Mouse (Mus musculus): Measurements from ENCODE around the gene Bcl9. TPM values are rescaled to one million over a fixed set of nuclear protein-coding genes. Genes with fewer than 3 reads are reported as not detected.

The Bcl9 gene
- polyA plus RNA-seq (2014; fragmentation: Nextera tagmentation; extraction: Ambion mirVana) = 46.1 and 49.7 TPM in 2 replicates

DNA sequence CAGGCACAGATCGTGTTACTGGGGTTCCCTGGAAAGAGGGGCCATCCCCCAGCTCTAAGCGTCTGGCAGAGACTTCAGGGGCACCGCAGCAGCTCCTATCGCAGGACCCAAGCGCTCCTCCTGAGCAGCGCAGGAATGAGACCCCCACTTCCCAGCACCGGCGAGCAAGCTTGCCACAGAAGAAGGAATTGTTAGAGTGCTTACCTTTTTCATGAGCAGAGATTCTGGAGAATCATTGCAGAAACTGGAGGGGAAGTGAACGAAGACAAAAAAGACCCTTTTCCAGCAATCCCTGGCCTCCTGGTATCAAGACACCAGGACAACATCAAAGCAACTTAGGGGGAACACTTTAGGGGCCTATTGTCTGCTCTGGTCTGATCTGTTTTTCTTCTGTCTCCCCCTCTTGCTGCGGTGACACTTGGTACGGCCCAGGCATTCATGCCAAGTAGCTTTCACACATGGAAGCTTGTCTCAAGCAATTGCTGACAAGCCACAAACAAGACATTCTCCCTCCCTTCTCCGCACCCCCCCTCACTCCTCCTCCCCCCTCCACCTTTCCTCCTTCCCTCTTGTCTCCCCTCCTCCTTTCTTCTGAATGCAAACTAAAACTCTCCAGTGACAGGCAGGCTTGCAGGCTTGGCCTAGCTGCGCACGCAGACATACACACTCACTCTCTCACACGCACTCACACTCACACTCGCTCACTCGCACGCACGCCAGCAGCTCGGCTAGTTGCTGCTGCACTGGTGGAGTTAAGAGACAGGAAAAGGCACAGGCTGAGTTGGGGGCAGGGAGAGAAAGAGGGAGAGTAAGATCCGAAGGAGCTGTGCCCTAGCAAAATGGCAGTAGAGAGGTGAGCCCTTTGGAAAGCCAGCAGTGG, at the start of gene Bcl9:
Bcl9 (minus strand) TSS at position 365 of the 880 bp plus-strand sequence.
- Histone ChIP-seq H3K9me3 (ENCODE audit: low read depth, low read length) (no peaks in the 10 kb centered on the region), H3K4me1 (ENCODE audit: insufficient read depth) (peaks cover 9% of the 10 kb centered on the region; the same call in 1 of the 2 replicates), H3K4me2 (peak within 1 kb of the TSS; percentile 90), H3K9ac (peak within 1 kb of the TSS; percentile 84), H3K27ac (ENCODE audit: low read depth) (peak within 1 kb of the TSS; percentile 100), H3K27me3 (ENCODE audit: insufficient read depth, low read length) (no peaks in the 10 kb centered on the region), H3K36me3 (ENCODE audit: insufficient read depth) (no peaks in the 10 kb centered on the region), H3K4me3 (ENCODE audit: low read depth, low read length) (peak within 1 kb of the TSS; percentile 63)
- TF ChIP-seq CTCF (IDR thresholded peaks at IDR 0.05; ENCODE audit: low read depth) = no peak
- ATAC-seq (ENCODE audit: insufficient read depth) = peak; percentile 84
- DNase-seq = peak; percentile 95
- 2% methylated on average over 21 of the region's 21 CpGs for WGBS

- Histone ChIP-seq H3K27me3 (ENCODE audit: insufficient read depth, low read length) (no peaks in the 10 kb centered on the region), H3K9me3 (ENCODE audit: low read depth, low read length) (no peaks in the 10 kb centered on the region), H3K9ac (no peak overlapping the region), H3K36me3 (ENCODE audit: insufficient read depth) (no peaks in the 10 kb centered on the region), H3K4me1 (ENCODE audit: insufficient read depth) (0 out of 2 replicates have a peak, but pooled peaks cover 6% of the 10 kb centered on the region), H3K4me2 (no peak overlapping the region), H3K4me3 (ENCODE audit: low read depth, low read length) (no peak overlapping the region), H3K27ac (ENCODE audit: low read depth) (no peak overlapping the region)
- WGBS = 63% methylated on average over 5 of the region's 5 CpGs
- ATAC-seq (ENCODE audit: insufficient read depth) (no peak), DNase-seq (no peak)
- no peak for TF ChIP-seq CTCF (IDR thresholded peaks at IDR 0.05; ENCODE audit: low read depth)
Measured at GRCm38 (mm10) chr3:97339193-97339576, 41.5 kb upstream of the Bcl9 start.

DNA sequence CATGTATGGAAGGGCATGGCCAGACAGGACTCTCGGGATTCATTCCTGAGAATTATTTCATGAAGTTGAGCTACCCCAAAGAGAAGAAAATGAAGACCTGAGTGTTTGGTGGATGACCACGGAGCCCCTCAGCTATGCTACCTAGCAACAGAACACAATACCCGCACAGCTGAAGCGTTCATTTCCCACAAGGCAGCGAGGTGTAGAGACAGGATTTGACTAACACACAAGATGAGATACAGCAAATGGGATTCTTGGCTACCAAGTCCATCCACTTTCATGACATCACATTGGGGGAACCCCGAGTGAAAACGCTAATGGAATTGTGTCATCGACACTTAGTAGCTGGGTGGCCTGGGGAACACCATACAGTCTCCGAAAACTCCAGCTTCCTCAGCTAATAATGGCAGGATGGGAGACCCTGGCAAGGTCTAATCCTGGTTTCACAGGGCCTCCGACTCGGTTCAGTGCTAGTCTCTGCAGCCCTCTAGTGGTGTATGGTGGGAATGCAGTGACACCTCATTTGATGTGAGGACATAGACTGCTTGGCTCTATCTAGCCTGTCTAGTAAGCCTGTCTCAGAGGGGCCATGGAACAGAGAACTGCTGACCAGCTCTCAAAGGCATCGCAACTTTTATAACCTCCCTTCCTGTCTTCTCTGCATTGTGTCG, 40.9 kb upstream of the Bcl9 start:
- H3K36me3 ChIP-seq (ENCODE audit: insufficient read depth) = no peaks in the 10 kb centered on the region
- 0 out of 2 replicates have a peak, but pooled peaks cover 6% of the 10 kb centered on the region for H3K4me1 ChIP-seq (ENCODE audit: insufficient read depth)
- no peak overlapping the region for H3K4me3 ChIP-seq (ENCODE audit: low read depth, low read length)
- no peaks in the 10 kb centered on the region for H3K9me3 ChIP-seq (ENCODE audit: low read depth, low read length)
- peak; percentile 98 for DNase-seq
- no peaks in the 10 kb centered on the region for H3K27me3 ChIP-seq (ENCODE audit: insufficient read depth, low read length)
- H3K4me2 ChIP-seq = no peak overlapping the region
- peak; percentile 99 for TF ChIP-seq CTCF (IDR thresholded peaks at IDR 0.05; ENCODE audit: low read depth)
- WGBS = 26% methylated on average over 13 of the region's 13 CpGs
- no peak overlapping the region for H3K27ac ChIP-seq (ENCODE audit: low read depth)
- no peak overlapping the region for H3K9ac ChIP-seq
- peak; percentile 84 for ATAC-seq (ENCODE audit: insufficient read depth)

GRCm38 (mm10) chr3:97337306-97337705, 39.6 kb upstream of the Bcl9 start:
- H3K4me2 ChIP-seq = peak overlapping the region; percentile 12; the same call in 1 of the 2 replicates
- DNase-seq = peak; percentile 73

GRCm38 (mm10) chr3:97336331-97336730, 38.6 kb upstream of the Bcl9 start:
- 64% methylated on average over 4 of the region's 4 CpGs for WGBS
- H3K4me1 ChIP-seq (ENCODE audit: insufficient read depth) = 0 out of 2 replicates have a peak, but pooled peaks cover 6% of the 10 kb centered on the region
- ATAC-seq (ENCODE audit: insufficient read depth) (no peak), DNase-seq (no peak)
- no peaks in the 10 kb centered on the region for H3K36me3 ChIP-seq (ENCODE audit: insufficient read depth)
- no peaks in the 10 kb centered on the region for H3K27me3 ChIP-seq (ENCODE audit: insufficient read depth, low read length)
- H3K9ac ChIP-seq = no peak overlapping the region
- no peak overlapping the region for H3K4me2 ChIP-seq
- H3K4me3 ChIP-seq (ENCODE audit: low read depth, low read length) = no peak overlapping the region
- TF ChIP-seq CTCF (IDR thresholded peaks at IDR 0.05; ENCODE audit: low read depth) = no peak
- H3K9me3 ChIP-seq (ENCODE audit: low read depth, low read length) = no peaks in the 10 kb centered on the region
- no peak overlapping the region for H3K27ac ChIP-seq (ENCODE audit: low read depth)

More at GRCm38 (mm10) chr3:97337306-97337705, 39.6 kb upstream of the Bcl9 start:
- ATAC-seq (ENCODE audit: insufficient read depth) = peak; percentile 28
- Histone ChIP-seq H3K9ac (no peak overlapping the region), H3K27ac (ENCODE audit: low read depth) (no peak overlapping the region), H3K4me1 (ENCODE audit: insufficient read depth) (0 out of 2 replicates have a peak, but pooled peaks cover 6% of the 10 kb centered on the region), H3K36me3 (ENCODE audit: insufficient read depth) (no peaks in the 10 kb centered on the region), H3K27me3 (ENCODE audit: insufficient read depth, low read length) (no peaks in the 10 kb centered on the region), H3K4me3 (ENCODE audit: low read depth, low read length) (no peak overlapping the region), H3K9me3 (ENCODE audit: low read depth, low read length) (no peaks in the 10 kb centered on the region)
- no peak for TF ChIP-seq CTCF (IDR thresholded peaks at IDR 0.05; ENCODE audit: low read depth)
- WGBS = 16% methylated on average over 11 of the region's 11 CpGs

- H3K27me3 ChIP-seq (ENCODE audit: insufficient read depth, low read length) = no peaks in the 10 kb centered on the region
- 43% methylated on average over 9 of the region's 9 CpGs for WGBS
- ATAC-seq (ENCODE audit: insufficient read depth) (no peak), DNase-seq (no peak)
- 0 out of 2 replicates have a peak, but pooled peaks cover 6% of the 10 kb centered on the region for H3K4me1 ChIP-seq (ENCODE audit: insufficient read depth)
- H3K36me3 ChIP-seq (ENCODE audit: insufficient read depth) = no peaks in the 10 kb centered on the region
- H3K4me2 ChIP-seq = no peak overlapping the region
- no peak overlapping the region for H3K4me3 ChIP-seq (ENCODE audit: low read depth, low read length)
- no peaks in the 10 kb centered on the region for H3K9me3 ChIP-seq (ENCODE audit: low read depth, low read length)
- H3K9ac ChIP-seq = no peak overlapping the region
- TF ChIP-seq CTCF (IDR thresholded peaks at IDR 0.05; ENCODE audit: low read depth) = no peak
- no peak overlapping the region for H3K27ac ChIP-seq (ENCODE audit: low read depth)
Measured at GRCm38 (mm10) chr3:97334618-97335017, 36.9 kb upstream of the Bcl9 start.

GRCm38 (mm10) chr3:97332172-97332571, 34.5 kb upstream of the Bcl9 start:
- H3K4me1 ChIP-seq (ENCODE audit: insufficient read depth) = no peaks in the 10 kb centered on the region
- no peaks in the 10 kb centered on the region for H3K36me3 ChIP-seq (ENCODE audit: insufficient read depth)
- WGBS = 80% methylated on average over 12 of the region's 12 CpGs
- no peak overlapping the region for H3K27ac ChIP-seq (ENCODE audit: low read depth)
- peak; percentile 34; the same call in 1 of the 2 replicates for TF ChIP-seq CTCF (IDR thresholded peaks at IDR 0.05; ENCODE audit: low read depth)
- DNase-seq = peak; percentile 55
- no peaks in the 10 kb centered on the region for H3K27me3 ChIP-seq (ENCODE audit: insufficient read depth, low read length)
- no peak overlapping the region for H3K4me2 ChIP-seq
- no peak overlapping the region for H3K4me3 ChIP-seq (ENCODE audit: low read depth, low read length)
- no peaks in the 10 kb centered on the region; the same call in 1 of the 2 replicates for H3K9me3 ChIP-seq (ENCODE audit: low read depth, low read length)
- H3K9ac ChIP-seq = no peak overlapping the region
- ATAC-seq (ENCODE audit: insufficient read depth) = no peak
